Mouse (Mus musculus): Measurements from ENCODE around the gene Ankrd22.
"Not testable (repeated sequence)": the region's sequence is repeated elsewhere in the genome, so short reads cannot be mapped to it uniquely, and the experiment has no call there.

The Ankrd22 gene

GRCm38 (mm10) chr19:34165891-34166290, at the start of gene Ankrd22:
Gene Ankrd22, minus strand, starts transcription at chr19:34166053.
- peak in 1 of 2 experiments; percentile 27 for DNase-seq (ENCODE audit: low spot score in 2 of 2)

- no peak for DNase-seq (ENCODE audit: low spot score in 2 of 2)
These were observed 48.3 kb upstream of the Ankrd22 start for GRCm38 (mm10) chr19:34214136-34214535.

- DNase-seq (ENCODE audit: low spot score in 2 of 2): no peak
These were observed 47.4 kb upstream of the Ankrd22 start for GRCm38 (mm10) chr19:34213251-34213645.

DNA sequence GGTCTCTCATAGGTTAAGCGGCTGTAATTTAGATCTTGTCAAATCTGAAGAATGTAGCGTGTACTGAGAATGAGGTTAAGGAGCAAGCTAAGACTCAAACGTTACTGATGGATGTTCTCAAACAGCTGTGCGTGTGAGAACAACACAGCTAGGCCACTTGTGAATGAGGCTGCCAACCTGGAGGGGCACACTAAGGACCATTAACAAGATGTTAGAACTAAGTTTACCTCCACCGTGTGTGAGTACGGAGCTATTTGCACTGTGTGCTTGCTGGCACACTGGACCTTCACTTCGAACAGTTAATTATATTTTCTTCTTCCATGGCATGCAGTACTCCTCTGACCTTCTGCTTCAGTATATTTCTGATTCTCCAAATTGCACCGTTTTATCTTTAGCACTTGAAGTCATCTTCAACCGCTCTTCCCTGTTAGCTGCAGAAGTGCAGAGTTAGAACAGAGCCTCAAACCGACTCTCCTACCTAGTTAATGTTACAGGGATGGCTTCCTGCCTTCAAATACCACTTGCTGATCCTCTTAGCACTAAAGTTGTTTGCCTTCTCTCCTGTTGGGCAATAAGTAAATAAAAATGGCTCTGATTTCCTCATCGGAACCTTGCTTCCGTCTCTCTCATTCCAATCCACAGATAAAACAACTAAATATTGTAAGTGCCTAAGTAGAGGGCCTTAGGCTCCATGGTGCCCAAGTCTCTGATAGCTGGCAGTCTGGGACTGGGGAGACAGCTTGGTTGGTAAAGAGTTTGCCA, 46.8 kb upstream of the Ankrd22 start:
- no peak for DNase-seq (ENCODE audit: low spot score in 2 of 2)

- DNase-seq (ENCODE audit: low spot score in 2 of 2): no peak
These were observed 45.0 kb upstream of the Ankrd22 start for GRCm38 (mm10) chr19:34210841-34211240.

DNA sequence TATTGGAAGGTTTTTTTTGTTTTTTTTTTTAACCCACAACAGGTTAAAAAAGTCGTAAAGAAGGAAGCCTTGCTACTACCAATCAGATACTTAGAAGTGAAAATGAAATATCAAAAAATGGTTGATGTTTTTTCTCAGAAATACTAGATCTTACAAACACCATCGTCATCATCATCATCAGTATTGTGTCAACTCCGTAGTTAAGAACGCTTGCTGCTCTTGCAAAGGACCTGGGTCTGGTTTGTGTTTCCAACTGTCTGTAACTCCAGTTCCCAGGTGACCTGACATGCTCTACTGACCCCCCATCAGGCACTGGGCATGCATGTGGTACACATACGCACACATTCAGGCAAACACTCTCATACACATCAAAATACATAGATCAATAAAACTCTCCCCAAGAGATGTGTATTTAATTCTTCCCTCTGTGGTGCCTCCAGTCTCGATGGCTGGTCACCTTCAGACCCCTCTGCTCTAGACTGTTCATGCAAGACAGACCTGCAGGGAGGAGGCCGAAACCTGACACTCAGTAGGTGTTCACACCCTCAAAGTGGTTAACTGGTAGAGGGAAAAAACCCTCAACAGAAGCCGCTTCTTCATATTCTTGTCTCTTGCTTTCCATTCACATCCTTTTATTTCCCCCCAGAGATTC, 44.2 kb upstream of the Ankrd22 start:
- DNase-seq (ENCODE audit: low spot score in 2 of 2): no peak

DNA sequence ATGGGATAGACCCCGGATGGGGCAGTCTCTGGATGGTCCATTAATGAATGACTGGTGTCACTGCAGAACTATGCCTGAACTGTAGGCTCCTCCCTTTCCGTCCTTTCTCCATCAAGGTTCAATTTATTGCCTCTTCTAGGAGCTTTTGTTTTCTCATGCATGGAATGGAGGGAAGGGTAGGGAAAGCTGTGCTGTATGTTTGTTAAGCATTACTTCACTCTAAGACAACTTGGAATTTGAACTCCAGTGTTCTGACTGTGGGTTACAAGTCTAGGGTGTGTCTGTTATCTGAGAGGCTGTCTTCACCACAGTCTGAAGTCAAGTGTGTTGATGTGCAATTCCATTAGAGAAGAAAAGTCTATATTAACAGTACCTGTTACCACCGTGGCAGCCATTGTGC, 43.2 kb upstream of the Ankrd22 start:
- no peak for DNase-seq (ENCODE audit: low spot score in 2 of 2)

GRCm38 (mm10) chr19:34206760-34207440, 41.0 kb upstream of the Ankrd22 start:
- no peak for DNase-seq (ENCODE audit: low spot score in 2 of 2)

DNA sequence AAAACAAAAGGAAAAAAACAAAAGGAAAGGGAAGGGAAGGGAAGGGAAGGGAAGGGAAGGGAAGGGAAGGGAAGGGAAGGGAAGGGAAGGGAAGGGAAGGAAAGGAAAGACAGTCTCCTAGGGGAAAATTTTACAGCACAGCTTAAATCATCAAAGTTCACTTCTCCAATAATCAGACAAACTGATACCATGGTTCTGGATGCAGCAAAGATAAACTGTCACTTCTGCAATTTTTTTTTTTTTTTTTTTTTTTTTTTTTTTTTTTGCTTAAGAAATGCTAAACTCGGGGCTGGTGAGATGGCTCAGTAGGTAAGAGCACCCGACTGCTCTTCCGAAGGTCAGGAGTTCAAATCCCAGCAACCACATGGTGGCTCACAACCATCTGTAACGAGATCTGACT, 40.3 kb upstream of the Ankrd22 start:
- not testable (repeated sequence) for DNase-seq (ENCODE audit: low spot score in 2 of 2)

- DNase-seq (ENCODE audit: low spot score in 2 of 2): no peak
These were observed 36.8 kb upstream of the Ankrd22 start for GRCm38 (mm10) chr19:34202668-34203067.

DNA sequence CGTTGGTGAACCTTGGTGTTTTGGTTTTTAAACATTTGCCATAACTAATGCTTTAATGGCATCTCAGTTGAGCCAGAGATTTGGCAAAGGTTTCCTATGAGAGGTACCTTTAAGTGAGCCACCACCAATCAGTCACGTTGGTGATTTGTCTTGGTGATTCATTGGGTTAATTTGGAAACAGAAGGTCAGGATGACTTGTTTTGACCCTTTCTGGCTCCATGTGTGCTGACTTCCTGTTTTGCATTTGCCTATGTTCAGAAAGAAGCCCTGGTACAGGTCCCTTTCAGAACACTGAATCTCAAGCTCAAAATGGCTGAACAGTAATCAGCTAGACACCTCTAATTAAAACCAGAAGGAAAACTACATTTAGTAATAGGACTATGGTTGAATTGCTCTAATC, 33.6 kb upstream of the Ankrd22 start:
- no peak for DNase-seq (ENCODE audit: low spot score in 2 of 2)

GRCm38 (mm10) chr19:34198901-34199300, 33.0 kb upstream of the Ankrd22 start:
- DNase-seq (ENCODE audit: low spot score in 2 of 2): no peak

DNA sequence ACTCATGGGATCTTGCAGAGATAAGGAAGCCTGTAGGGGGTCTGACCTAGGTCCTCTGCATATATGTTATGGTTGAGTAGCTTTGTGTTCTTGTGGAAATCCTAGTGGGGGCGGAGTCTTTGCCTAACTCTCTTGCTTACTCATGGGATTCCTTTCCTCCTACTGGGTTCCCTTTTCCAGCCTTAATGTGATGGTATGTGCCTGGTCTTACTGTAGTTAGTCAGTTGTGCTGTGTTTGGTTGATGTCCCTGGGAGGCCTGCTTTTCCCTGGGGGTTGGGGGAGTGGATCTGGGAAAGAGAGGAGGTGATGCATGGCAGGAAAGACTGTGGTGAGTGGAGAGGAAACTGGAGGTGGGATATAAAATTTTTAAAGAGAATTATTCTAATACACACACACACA, 32.2 kb upstream of the Ankrd22 start:
- DNase-seq (ENCODE audit: low spot score in 2 of 2): no peak

DNA sequence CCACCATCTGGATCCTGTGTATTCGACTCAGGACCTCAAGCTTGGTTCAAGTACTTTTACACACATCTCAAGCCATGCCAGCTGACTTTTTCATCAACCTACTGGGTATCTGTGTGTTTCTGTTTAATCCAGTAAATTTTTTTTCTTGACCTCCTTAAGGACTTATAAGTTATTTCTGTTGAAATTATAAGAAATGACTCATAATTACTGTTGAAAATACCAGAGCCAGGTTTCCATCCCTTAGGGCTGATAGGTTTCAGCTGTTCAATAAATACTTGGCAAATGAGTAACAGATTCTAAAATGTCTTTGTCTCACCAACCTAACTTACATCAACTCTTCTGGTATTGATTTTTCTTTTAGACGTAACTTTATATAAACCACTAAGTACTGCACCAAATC, 29.2 kb upstream of the Ankrd22 start:
- no peak for DNase-seq (ENCODE audit: low spot score in 2 of 2)

DNA sequence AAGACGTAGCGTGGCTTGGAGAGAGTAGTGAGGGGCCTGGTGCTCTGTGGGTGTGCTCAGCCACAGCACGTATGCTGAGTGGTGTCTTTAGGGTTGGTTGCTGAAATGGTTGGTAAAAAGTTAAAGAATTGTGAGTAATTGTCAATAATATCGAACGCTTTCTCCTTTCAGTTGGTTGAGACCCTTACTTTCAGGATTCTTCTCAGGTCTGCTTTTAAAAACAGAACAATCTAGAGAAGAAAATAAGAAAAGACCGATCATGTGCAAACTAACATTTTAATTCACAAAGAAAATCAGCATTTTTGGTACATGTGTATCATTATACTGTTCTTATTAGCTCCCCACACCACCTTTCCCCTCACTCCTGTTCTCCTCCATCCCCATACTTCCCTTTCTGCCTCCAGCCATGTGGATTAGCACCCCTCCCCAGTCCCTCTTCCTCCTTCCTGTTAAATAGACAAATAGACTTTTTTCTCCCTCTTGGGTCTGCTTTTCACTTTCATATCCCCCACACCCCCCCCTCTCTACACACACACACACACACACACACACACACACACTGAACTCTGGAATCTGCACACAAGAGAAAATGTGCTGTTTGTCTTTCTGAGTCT, 28.4 kb upstream of the Ankrd22 start:
- no peak for DNase-seq (ENCODE audit: low spot score in 2 of 2)

DNA sequence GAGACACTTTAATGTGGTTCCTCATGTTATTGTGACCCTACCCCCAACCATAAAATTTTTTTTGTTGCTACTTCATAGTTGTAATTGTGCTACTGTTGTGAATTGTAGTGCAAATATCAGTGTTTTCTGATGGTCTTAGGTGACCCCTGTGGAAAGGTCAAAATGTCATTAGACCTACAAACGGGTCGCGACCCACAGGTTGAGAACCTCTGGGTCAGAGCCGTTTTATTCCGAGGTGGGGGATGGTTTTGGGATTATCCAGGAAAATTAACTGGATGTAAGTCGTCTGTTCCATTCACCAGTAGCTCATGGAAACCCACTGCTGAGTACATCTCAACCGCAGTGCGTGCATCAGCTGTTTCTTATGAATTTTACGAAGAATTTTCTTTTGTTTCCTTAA, 27.8 kb upstream of the Ankrd22 start:
- DNase-seq (ENCODE audit: low spot score in 2 of 2): no peak

DNA sequence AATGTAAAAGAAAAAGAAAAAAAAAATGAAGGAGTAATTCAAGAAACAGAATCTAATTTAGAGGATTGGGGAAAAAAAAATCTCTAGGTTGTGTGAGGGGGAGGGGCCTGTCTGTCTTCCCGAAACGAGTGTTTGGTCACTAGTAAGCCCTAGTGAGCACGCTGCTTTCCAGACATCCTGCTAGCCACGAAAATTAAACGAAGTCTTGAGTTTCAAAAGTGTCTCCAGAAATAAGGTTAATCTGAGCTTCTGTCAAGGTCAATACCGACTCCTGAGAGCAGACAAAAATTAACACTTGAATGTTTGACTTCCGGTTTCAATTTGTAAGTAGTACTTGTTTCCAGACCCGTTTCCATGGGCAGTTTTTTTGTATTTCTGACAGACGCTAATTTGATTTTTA, 27.3 kb upstream of the Ankrd22 start:
- no peak for DNase-seq (ENCODE audit: low spot score in 2 of 2)

DNA sequence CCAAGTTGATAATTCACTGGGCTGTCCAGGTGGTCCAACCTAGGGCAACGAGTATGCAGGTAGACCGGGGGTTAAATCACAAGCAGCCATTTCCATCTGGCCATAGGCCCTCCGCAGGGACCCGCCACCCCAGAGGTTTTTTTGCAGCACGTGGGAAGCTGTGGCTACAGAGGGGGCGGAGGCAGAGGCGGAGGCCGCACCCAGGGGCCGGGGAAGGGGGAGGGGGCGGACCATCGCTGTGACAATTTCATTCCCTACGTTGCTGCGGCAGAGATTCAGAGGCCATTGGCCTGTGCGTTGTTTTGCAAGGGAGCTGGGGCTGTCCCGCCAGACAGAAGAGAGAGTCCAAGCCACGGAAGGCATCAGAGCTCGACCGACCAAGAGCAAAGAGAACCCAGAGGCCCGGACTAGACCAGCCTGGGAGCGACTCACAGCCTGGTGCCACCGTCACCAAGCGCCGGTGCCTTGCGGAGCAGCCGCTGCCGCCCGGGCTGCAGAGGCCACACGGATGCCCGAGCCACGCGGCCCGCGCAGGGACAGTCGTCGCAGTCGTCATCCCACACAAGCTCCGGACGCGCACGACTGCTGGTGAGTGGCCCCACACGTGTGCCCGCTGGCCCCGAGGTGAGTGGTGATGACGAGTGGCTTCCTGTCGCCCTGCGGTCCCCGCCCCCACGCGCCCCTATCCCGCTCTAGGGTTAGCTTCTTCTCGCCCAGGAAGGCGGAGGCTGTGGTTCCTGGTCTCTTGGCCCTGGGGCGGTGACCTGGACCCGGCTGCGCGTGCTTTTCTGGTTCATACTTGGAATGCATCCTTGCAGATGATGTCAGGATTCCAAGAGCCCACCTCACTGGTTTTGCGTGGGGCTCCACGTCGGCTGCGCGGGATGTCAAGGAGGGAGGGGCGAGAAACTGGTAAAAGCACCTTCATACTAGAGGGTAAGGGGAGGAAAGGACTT, 26.4 kb upstream of the Ankrd22 start, which contains the start of gene Stambpl1:
Gene Stambpl1, plus strand, starts transcription at position 222 of the 956 bp plus-strand sequence.
- peak; percentile 66 to 72 for DNase-seq (ENCODE audit: low spot score in 2 of 2)

DNA sequence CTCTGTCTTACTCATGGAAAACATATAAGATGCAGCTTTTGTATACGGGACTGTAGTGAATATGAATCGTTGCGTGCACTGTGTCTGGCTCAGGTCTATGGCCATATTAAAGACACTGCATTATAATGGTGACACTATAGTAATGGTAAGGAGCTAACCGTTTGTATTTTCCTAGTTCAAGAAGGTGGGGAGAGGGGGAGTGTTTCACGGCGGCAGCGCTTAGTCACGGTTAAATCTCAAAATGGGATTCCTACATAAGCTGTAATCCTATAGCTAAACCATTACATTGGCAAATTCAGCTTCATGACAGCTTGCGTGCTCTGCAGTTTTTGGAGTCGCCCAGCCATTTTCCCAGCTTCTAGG, 25.8 kb upstream of the Ankrd22 start:
- DNase-seq (ENCODE audit: low spot score in 2 of 2): no peak

DNA sequence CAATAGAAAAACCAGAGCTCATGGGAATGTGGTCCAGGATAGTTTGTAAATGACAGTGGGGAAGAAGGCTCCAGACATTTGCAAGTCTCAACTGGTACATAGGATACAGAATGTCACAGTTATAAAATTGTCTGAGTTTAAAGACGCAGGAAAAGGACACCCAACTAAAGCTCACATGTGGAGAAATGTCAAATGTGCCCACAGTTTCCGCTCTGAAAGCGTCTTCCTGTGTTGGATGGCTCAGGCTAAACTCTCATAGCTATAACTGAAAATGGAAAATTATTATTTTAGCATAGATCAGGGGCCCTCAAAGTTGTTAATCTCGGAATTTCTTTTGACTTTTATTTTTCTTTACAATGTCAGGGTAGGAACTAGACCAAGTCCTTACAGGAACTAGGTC, 21.0 kb upstream of the Ankrd22 start:
- no peak for DNase-seq (ENCODE audit: low spot score in 2 of 2)

DNA sequence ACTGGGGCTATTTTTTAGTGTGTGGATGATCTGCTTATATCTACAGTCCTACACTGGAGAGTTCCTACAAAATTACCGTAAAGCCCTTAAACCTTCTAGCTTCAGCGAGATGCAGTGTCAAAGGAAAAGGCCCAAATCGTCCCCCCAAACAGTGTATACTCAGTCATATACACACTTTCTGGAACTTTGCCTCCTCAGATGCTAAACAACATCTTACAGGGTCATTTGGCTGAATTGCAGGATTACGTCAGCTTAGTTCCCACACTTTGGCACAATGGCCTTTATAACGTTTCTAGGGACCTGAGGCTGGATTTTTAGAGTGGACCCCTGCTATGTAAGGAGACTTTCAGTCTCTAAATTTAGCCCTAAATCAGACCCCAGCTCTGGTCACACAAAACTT, 16.6 kb upstream of the Ankrd22 start:
- DNase-seq (ENCODE audit: low spot score in 2 of 2): no peak
